Mouse (Mus musculus) right cerebral cortex, postnatal 4 days (tissue): Measurements from ENCODE around the gene Bglap3.
"Not testable (repeated sequence)": the region's sequence is repeated elsewhere in the genome, so short reads cannot be mapped to it uniquely, and the experiment has no call there.

Experiments used
- DNase-seq: peaks from one replicate; pipeline ENCODE4 v3.0.0-alpha.2; 2022

The Bglap3 gene

GRCm38 (mm10) chr3:88376644-88377043, 4.1 kb upstream of the Bglap3 start:
- not testable (repeated sequence) for DNase-seq

- not testable (repeated sequence) for DNase-seq
These were observed 3.4 kb upstream of the Bglap3 start for GRCm38 (mm10) chr3:88375750-88376626.

GRCm38 (mm10) chr3:88368511-88368910, 4.0 kb downstream of the Bglap3 start:
- not testable (repeated sequence) for DNase-seq

GRCm38 (mm10) chr3:88367517-88367916, 5.0 kb downstream of the Bglap3 start:
- DNase-seq = not testable (repeated sequence)

- DNase-seq = peak; percentile 37
These were observed 5.6 kb downstream of the Bglap3 start for GRCm38 (mm10) chr3:88366830-88367428.

GRCm38 (mm10) chr3:88365705-88366361, 6.7 kb downstream of the Bglap3 start:
- no peak for DNase-seq

GRCm38 (mm10) chr3:88364337-88364736, 8.2 kb downstream of the Bglap3 start, which contains the start of gene Paqr6:
TSS of gene Paqr6 (plus strand) at chr3:88364584.
- DNase-seq = peak; percentile 56

GRCm38 (mm10) chr3:88363700-88364099, 8.8 kb downstream of the Bglap3 start:
- no peak for DNase-seq

- no peak for DNase-seq
These were observed 10.8 kb downstream of the Bglap3 start for GRCm38 (mm10) chr3:88361612-88362313.

- no peak for DNase-seq
These were observed 11.4 kb downstream of the Bglap3 start for GRCm38 (mm10) chr3:88361096-88361495.

GRCm38 (mm10) chr3:88359989-88360388, 12.6 kb downstream of the Bglap3 start:
- no peak for DNase-seq

GRCm38 (mm10) chr3:88359584-88359983, 13.0 kb downstream of the Bglap3 start:
- no peak for DNase-seq

- DNase-seq = no peak
These were observed 18.0 kb downstream of the Bglap3 start for GRCm38 (mm10) chr3:88354396-88355165.

GRCm38 (mm10) chr3:88352907-88353306, 19.6 kb downstream of the Bglap3 start:
- no peak for DNase-seq

- DNase-seq = no peak
These were observed 21.8 kb downstream of the Bglap3 start for GRCm38 (mm10) chr3:88350732-88351131.

GRCm38 (mm10) chr3:88339006-88339405, 33.5 kb downstream of the Bglap3 start:
- DNase-seq = no peak

- DNase-seq = no peak
These were observed 34.2 kb downstream of the Bglap3 start for GRCm38 (mm10) chr3:88338316-88338715.

- DNase-seq = no peak
These were observed 35.0 kb downstream of the Bglap3 start for GRCm38 (mm10) chr3:88337367-88338020.

- DNase-seq = peak; percentile 92
These were observed 36.2 kb downstream of the Bglap3 start, which contains the start of the genes Tmem79 and Smg5 for GRCm38 (mm10) chr3:88336058-88337013. TSS of gene Tmem79 (minus strand) at chr3:88336148. TSS of gene Smg5 (plus strand) at chr3:88336260.

- DNase-seq = no peak
These were observed 37.0 kb downstream of the Bglap3 start for GRCm38 (mm10) chr3:88335436-88336053.
